Mouse (Mus musculus): ENCODE measurements around the gene Cntln.

Cntln gene

GRCm38 (mm10) chr4:85054616-85055015 lies 170.5 kb downstream of the Cntln start:
- DNase-seq (ENCODE audit: low spot score), result no peak

- DNase-seq (ENCODE audit: low spot score), result no peak
Observed at GRCm38 (mm10) chr4:85059598-85059997, 175.5 kb downstream of the Cntln start.

- no peak for DNase-seq (ENCODE audit: low spot score)
Observed at GRCm38 (mm10) chr4:85061676-85062075, 177.6 kb downstream of the Cntln start.

- DNase-seq (ENCODE audit: low spot score), result no peak
Observed at GRCm38 (mm10) chr4:85096033-85096432, 211.9 kb downstream of the Cntln start.

- DNase-seq (ENCODE audit: low spot score), result peak; percentile 35
Observed at GRCm38 (mm10) chr4:85096682-85097081, 212.6 kb downstream of the Cntln start.

GRCm38 (mm10) chr4:85102168-85102567 lies 218.1 kb downstream of the Cntln start:
- DNase-seq (ENCODE audit: low spot score), result no peak

GRCm38 (mm10) chr4:85106416-85106815 lies 222.3 kb downstream of the Cntln start:
- DNase-seq (ENCODE audit: low spot score), result no peak

GRCm38 (mm10) chr4:85106961-85107360 lies 222.9 kb downstream of the Cntln start:
- no peak for DNase-seq (ENCODE audit: low spot score)

GRCm38 (mm10) chr4:85120271-85120670 lies 236.2 kb downstream of the Cntln start:
- DNase-seq (ENCODE audit: low spot score), result no peak

GRCm38 (mm10) chr4:85149726-85150125 lies 265.6 kb downstream of the Cntln start:
- no peak for DNase-seq (ENCODE audit: low spot score)

GRCm38 (mm10) chr4:85151881-85152280 lies 267.8 kb downstream of the Cntln start:
- DNase-seq (ENCODE audit: low spot score), result no peak

GRCm38 (mm10) chr4:85154361-85154760 lies 270.3 kb downstream of the Cntln start:
- DNase-seq (ENCODE audit: low spot score), result no peak

GRCm38 (mm10) chr4:85161156-85161555 lies 277.0 kb downstream of the Cntln start:
- DNase-seq (ENCODE audit: low spot score), result no peak

GRCm38 (mm10) chr4:85162468-85163312 lies 278.6 kb downstream of the Cntln start:
- peak; percentile 21 for DNase-seq (ENCODE audit: low spot score)

GRCm38 (mm10) chr4:85163313-85163615 lies 279.2 kb downstream of the Cntln start:
- no peak for DNase-seq (ENCODE audit: low spot score)

GRCm38 (mm10) chr4:85168001-85168400 lies 283.9 kb downstream of the Cntln start:
- no peak for DNase-seq (ENCODE audit: low spot score)

GRCm38 (mm10) chr4:85175466-85175865 lies 291.4 kb downstream of the Cntln start:
- DNase-seq (ENCODE audit: low spot score), result no peak

GRCm38 (mm10) chr4:85178394-85179051 lies 294.4 kb downstream of the Cntln start:
- DNase-seq (ENCODE audit: low spot score), result no peak
